ENCODE assay signal across 8 mouse cellular contexts in the genomic region with DNA sequence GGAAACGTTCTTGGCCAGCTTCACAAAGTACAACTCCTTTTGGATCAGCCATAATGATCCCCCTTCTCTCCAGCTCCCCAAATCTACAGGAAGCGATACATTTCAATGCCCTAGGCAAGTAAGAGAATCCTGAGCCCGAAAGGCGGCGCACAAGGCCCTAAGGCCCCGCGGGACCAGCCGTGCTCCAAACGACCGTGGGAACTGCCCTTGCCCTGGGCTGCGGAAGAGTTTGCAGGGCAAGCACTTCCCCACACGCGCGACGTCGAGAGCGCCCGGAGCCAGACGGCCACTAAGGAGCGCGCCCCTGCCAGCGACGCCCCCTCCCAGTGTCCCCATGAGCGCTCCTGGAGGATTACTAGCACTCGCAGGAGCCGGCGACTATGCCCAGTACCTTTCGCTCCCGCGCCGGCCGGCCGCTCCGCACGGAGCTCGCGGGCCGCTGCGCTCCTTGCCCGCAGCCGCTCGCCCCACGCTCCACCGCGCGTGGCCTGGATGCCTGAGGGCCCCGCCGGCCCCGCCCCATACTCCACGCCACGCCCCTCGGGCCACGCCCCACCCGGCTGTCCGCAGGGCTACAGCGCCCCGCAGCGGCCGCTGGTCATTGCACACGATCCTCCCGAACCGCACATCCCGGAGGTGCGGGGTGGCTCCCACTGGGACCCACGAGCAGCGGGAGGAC. TPM values are rescaled to one million over a fixed set of nuclear protein-coding genes. Genes with fewer than 3 reads are reported as not detected.
DNase-seq lines count a peak whose midpoint lies in the region; ATAC-seq and TF ChIP-seq lines count a peak whose summit lies in the region.

Ankrd6 (minus strand) TSS at position 486 of the 679 bp plus-strand sequence.

- H3K4me3 ChIP-seq in hindbrain, embryonic 12.5 days: peak within 1 kb of the TSS; percentile 71

- peak within 1 kb of the TSS; percentile 86 for H3K4me2 ChIP-seq in hindbrain, embryonic 12.5 days (replicated peaks)

- POLR2A ChIA-PET in Patski (lab: Charles Lee): no interaction called here

- in situ Hi-C loops in Patski (cut with MboI; ENCODE audit: low pct_unique_long_range_greater_than_20kb): no loop called here

- H3K27me3 ChIP-seq in Patski: peaks cover 2% of the 10 kb centered on the region
- peaks cover 10% of the 10 kb centered on the region; the same call in 1 of the 2 replicates for H3K27me3 ChIP-seq in hindbrain, embryonic 12.5 days

- no peak for DNase-seq in Patski (ENCODE audit: low read depth, low spot score)
- peak; percentile 90 to 92 for DNase-seq in cerebellum, postnatal 14 days
- DNase-seq in frontal cortex, postnatal 14 days (ENCODE audit: low spot score in 2 of 2): peak; percentile 50 to 80
- DNase-seq in layer of hippocampus, postnatal 36 days: peak; percentile 82 to 86
- peak; percentile 42 for DNase-seq in lung, postnatal 25 days (ENCODE audit: low spot score)
- peak; percentile 90 for DNase-seq in retina, postnatal 1 day
- DNase-seq in thymus, postnatal 4 days: peak; percentile 92

- under 1% methylated on average over 66 of the region's 66 CpGs for WGBS in hindbrain, embryonic 12.5 days

- H3K36me3 ChIP-seq in hindbrain, embryonic 12.5 days: no peaks in the 10 kb centered on the region

- TF ChIP-seq CTCF in Patski (IDR thresholded peaks at IDR 0.05): peak; percentile 59

- peaks cover 28% of the 10 kb centered on the region for H3K4me1 ChIP-seq in hindbrain, embryonic 12.5 days

- no peak for ATAC-seq in Patski
- ATAC-seq in hindbrain, embryonic 12.5 days (ENCODE audit: low FRiP score): peak; percentile 94

- peak within 1 kb of the TSS; percentile 67 for H3K9ac ChIP-seq in hindbrain, embryonic 12.5 days

- H3K9me3 ChIP-seq in hindbrain, embryonic 12.5 days (replicated peaks): no peaks in the 10 kb centered on the region

- 0 out of 2 replicates have a peak within 1 kb of the TSS, but pooled peaks have one; percentile 19 for H3K27ac ChIP-seq in hindbrain, embryonic 12.5 days

- CTCF ChIA-PET in Patski (lab: Charles Lee): no interaction called here

RNA-seq across cellular contexts. Expression of gene Ankrd6, which starts in this region (rescaled TPM):
- polyA plus RNA-seq in Patski (2021): 0.08 TPM
- 25.7 and 27.5 TPM in 2 replicates for polyA plus RNA-seq in hindbrain, embryonic 12.5 days (2016; fragmentation: Nextera tagmentation; extraction: Ambion mirVana)
- total RNA-seq in layer of hippocampus, postnatal 36 days (2021): 10 to 100 TPM; 39.4 to 43.2 TPM

Comparison
In these comparisons a context has a peak if more than half of its experiments do, and no peak if none do; other contexts are left out.
1. RNA of gene Ankrd6 (polyA plus RNA-seq): 25.7 to 27.5 TPM in hindbrain, embryonic 12.5 days; 0.08 TPM in Patski (single experiment); every median in the first group is over 10 times any median in the second.